ENCODE assay signal across 8 mouse cellular contexts in the genomic region with DNA sequence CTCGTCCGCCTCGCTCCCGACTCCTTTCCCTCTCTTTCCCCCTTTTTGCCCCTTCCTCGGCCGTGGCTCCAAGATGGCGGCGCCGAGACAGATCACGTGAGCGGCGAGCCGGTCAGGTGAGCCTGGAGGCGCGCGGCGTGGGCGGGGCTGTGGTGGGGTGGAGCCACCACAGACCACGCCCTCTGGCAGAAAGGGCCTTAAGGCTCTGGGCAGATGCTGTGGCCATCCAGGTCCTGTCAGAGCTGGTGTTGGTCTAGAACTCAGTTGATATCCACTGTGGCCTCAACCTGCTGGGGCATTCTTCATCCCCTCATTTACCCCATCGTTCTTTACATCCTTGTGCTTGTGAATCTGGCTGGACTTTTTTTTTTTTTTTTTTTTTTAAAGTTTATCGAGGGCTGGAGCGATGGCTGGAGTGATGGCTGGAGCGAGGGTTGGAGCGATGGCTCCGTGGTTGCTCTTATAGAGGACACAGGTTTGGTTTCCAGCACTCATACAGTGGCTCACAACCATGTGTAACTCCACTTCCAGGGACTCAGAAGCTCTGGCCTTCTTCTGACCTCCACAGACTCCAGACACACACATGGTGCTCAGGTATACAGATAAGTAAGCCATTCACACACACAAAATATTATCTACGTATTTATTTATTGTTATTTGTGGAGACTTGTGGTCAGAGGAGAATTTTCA. TPM values are rescaled to one million over a fixed set of nuclear protein-coding genes. Genes with fewer than 3 reads are reported as not detected.
DNase-seq lines count a peak whose midpoint lies in the region; ATAC-seq and TF ChIP-seq lines count a peak whose summit lies in the region.

A gene (minus strand): TSS at position 98 of the 690 bp plus-strand sequence.

- ATAC-seq in hindbrain, embryonic 12.5 days (ENCODE audit: low FRiP score): peak; percentile 95
- ATAC-seq in lung, postnatal 0 days: peak; percentile 99

- H3K27me3 ChIP-seq in hindbrain, embryonic 12.5 days: no peaks in the 10 kb centered on the region
- H3K27me3 ChIP-seq in lung, postnatal 0 days (replicated peaks; ENCODE audit: insufficient read depth, low read length): no peaks in the 10 kb centered on the region

- no peaks in the 10 kb centered on the region for H3K9me3 ChIP-seq in hindbrain, embryonic 12.5 days (replicated peaks)
- no peaks in the 10 kb centered on the region for H3K9me3 ChIP-seq in lung, postnatal 0 days (ENCODE audit: low read length)

- H3K9ac ChIP-seq in hindbrain, embryonic 12.5 days: peak within 1 kb of the TSS; percentile 93
- H3K9ac ChIP-seq in lung, postnatal 0 days (replicated peaks; ENCODE audit: low read depth): peak within 1 kb of the TSS; percentile 85

- WGBS in hindbrain, embryonic 12.5 days: 21% methylated on average over 24 of the region's 26 CpGs
- WGBS in lung, postnatal 0 days: 34% methylated on average over 14 of the region's 26 CpGs

- H3K4me2 ChIP-seq in hindbrain, embryonic 12.5 days (replicated peaks): peak within 1 kb of the TSS; percentile 87
- H3K4me2 ChIP-seq in lung, postnatal 0 days (replicated peaks; ENCODE audit: low read depth, low read length): peak within 1 kb of the TSS; percentile 83

- no peak for TF ChIP-seq EP300 in lung, postnatal 0 days (IDR thresholded peaks at IDR 0.05)

- peak; percentile 87 for DNase-seq in R1 (ENCODE audit: low read depth, low spot score)
- DNase-seq in cerebellum, postnatal 14 days: peak; percentile 92 to 94
- peak; percentile 79 to 88 for DNase-seq in frontal cortex, postnatal 10 days (ENCODE audit: low spot score in 2 of 2)
- DNase-seq in layer of hippocampus, postnatal 10 days (ENCODE audit: low spot score in 2 of 2): peak; percentile 87 to 91
- DNase-seq in lung, postnatal 0 days (ENCODE audit: low spot score): peak; percentile 93
- peak; percentile 88 for DNase-seq in ovary, postnatal 36 days (ENCODE audit: low spot score)
- peak; percentile 85 for DNase-seq in thymus, postnatal 25 days

- H3K4me1 ChIP-seq in hindbrain, embryonic 12.5 days: peaks cover 12% of the 10 kb centered on the region
- peaks cover 6% of the 10 kb centered on the region; the same call in 1 of the 2 replicates for H3K4me1 ChIP-seq in lung, postnatal 0 days (ENCODE audit: insufficient read depth, low read depth, low read length)

- H3K27ac ChIP-seq in hindbrain, embryonic 12.5 days: peak within 1 kb of the TSS; percentile 86
- peak within 1 kb of the TSS; percentile 79 for H3K27ac ChIP-seq in lung, postnatal 0 days (ENCODE audit: low read length)

- TF ChIP-seq CTCF in lung, postnatal 0 days (IDR thresholded peaks at IDR 0.05): no peak

- peak within 1 kb of the TSS; percentile 88 for H3K4me3 ChIP-seq in hindbrain, embryonic 12.5 days
- peak within 1 kb of the TSS; percentile 63 for H3K4me3 ChIP-seq in lung, postnatal 0 days (ENCODE audit: low read depth, low read length)

- H3K36me3 ChIP-seq in hindbrain, embryonic 12.5 days: peaks cover 18% of the 10 kb centered on the region
- peaks cover 22% of the 10 kb centered on the region; the same call in 1 of the 2 replicates for H3K36me3 ChIP-seq in lung, postnatal 0 days (ENCODE audit: insufficient read depth, low read length)

RNA-seq across cellular contexts. Expression of the gene that starts here (rescaled TPM):
- polyA plus RNA-seq in hindbrain, embryonic 12.5 days (2016; fragmentation: Nextera tagmentation; extraction: Ambion mirVana): 26.0 and 29.1 TPM in 2 replicates
- 10 to 100 TPM; 32.2 to 33.1 TPM for total RNA-seq in layer of hippocampus, postnatal 10 days (2021)
- polyA plus RNA-seq in lung, postnatal 0 days (2015; fragmentation: Nextera tagmentation; extraction: Ambion mirVana): 6.9 and 10.1 TPM in 2 replicates

Comparison
In these comparisons a context has a peak if more than half of its experiments do, and no peak if none do; other contexts are left out.
1. Peak in every context shown above with its lines: DNase-seq, ATAC-seq, H3K4me3 ChIP-seq and H3K27ac ChIP-seq.